Mouse (Mus musculus) kidney, postnatal 0 days (tissue): Measurements from ENCODE around the gene Plekhm1. TPM values are rescaled to one million over a fixed set of nuclear protein-coding genes. Genes with fewer than 3 reads are reported as not detected.
"Not testable (repeated sequence)": the region's sequence is repeated elsewhere in the genome, so short reads cannot be mapped to it uniquely, and the experiment has no call there.

ENCODE experiments used
- ATAC-seq: fragments of 200-750 bp; cut with Nextera tagmentation; replicated peaks from 2 replicates; pipeline ENCODE4 v1.8.0; 2017; ENCODE audit warnings: low read depth, moderate number of reproducible peaks, moderate TSS enrichment, moderate library complexity; ENCODE audit not compliant: low FRiP score
- DNase-seq: peaks from one replicate; pipeline ENCODE4 v3.0.0-alpha.2; 2016; ENCODE audit warnings: low spot score
- H3K27ac ChIP-seq: fragments of 300-500 bp; sonication (generic); 2 replicates; pipeline ENCODE4 v1.5.1; 2014; ENCODE audit warnings: mild to moderate bottlenecking
- H3K27me3 ChIP-seq: fragments of 300-500 bp; sonication (generic); 2 replicates; pipeline ENCODE4 v1.6.1; 2014; ENCODE audit warnings: low read length, mixed read lengths; ENCODE audit not compliant: insufficient read depth
- H3K36me3 ChIP-seq: fragments of 300-500 bp; sonication (generic); 2 replicates; pipeline ENCODE4 v1.6.1; 2014; ENCODE audit warnings: low read length, mixed read lengths; ENCODE audit not compliant: insufficient read depth
- H3K4me1 ChIP-seq: fragments of 300-500 bp; sonication (generic); replicated peaks from 2 replicates; pipeline ENCODE4 v1.6.1; 2014; ENCODE audit warnings: antibody characterized with exemption, low read length, mixed read lengths; ENCODE audit not compliant: insufficient read depth
- H3K4me2 ChIP-seq: fragments of 300-500 bp; sonication (generic); 2 replicates; pipeline ENCODE4 v1.6.1; 2014; ENCODE audit warnings: mild to moderate bottlenecking, low read length, moderate library complexity, mixed read lengths
- H3K4me3 ChIP-seq: fragments of 300-500 bp; sonication (generic); replicated peaks from 2 replicates; pipeline ENCODE4 v1.5.1; 2014; ENCODE audit warnings: low read depth, low read length
- H3K9ac ChIP-seq: fragments of 300-500 bp; sonication (generic); 2 replicates; pipeline ENCODE4 v1.6.1; 2014; ENCODE audit warnings: low read depth, low read length
- H3K9me3 ChIP-seq: fragments of 300-500 bp; sonication (generic); replicated peaks from 2 replicates; pipeline ENCODE4 v1.6.1; 2016; ENCODE audit warnings: low read length, inconsistent platforms, mixed read lengths
- CTCF ChIP-seq: IDR thresholded peaks from 2 replicates; pipeline ENCODE4 v1.5.1; 2016; ENCODE audit warnings: antibody characterized with exemption, low read depth, mild to moderate bottlenecking, moderate library complexity
- WGBS: fragments of 180-500 bp; shearing (Covaris S2); extraction: QIAGEN DNeasy Blood & Tissue Kit; methylation state at CpG from one replicate; pipeline ENCODE4 v1.1.7; 2014; 5-methylcytosine and 5-hydroxymethylcytosine counted together
- polyA plus RNA-seq: library from polyadenylated mRNA; unstranded; fragments of >200 nt; fragmentation: Nextera tagmentation; extraction: Ambion mirVana; gene quantifications from 2 replicates; pipeline ENCODE4 v1.2.1, GENCODE M21; 2015

The Plekhm1 gene
- polyA plus RNA-seq, 1 experiment from 2014 or later: 5.4 TPM

GRCm38 (mm10) chr11:103419667-103420066 lies 7.2 kb upstream of the Plekhm1 start:
- TF ChIP-seq CTCF: no peak
- no peak for DNase-seq
- Histone ChIP-seq H3K36me3 (no peaks in the 10 kb centered on the region), H3K4me3 (no peak overlapping the region), H3K9me3 (no peaks in the 10 kb centered on the region), H3K9ac (no peak overlapping the region), H3K4me1 (no peaks in the 10 kb centered on the region), H3K27me3 (no peaks in the 10 kb centered on the region), H3K27ac (no peak overlapping the region), H3K4me2 (no peak overlapping the region)
- WGBS: 85% methylated on average over 13 of the region's 13 CpGs
- no peak for ATAC-seq

- no peaks in the 10 kb centered on the region for H3K27me3 ChIP-seq
- H3K9me3 ChIP-seq: no peaks in the 10 kb centered on the region
- H3K4me2 ChIP-seq: no peak overlapping the region
- H3K9ac ChIP-seq: no peak overlapping the region
- H3K36me3 ChIP-seq: no peaks in the 10 kb centered on the region
- DNase-seq (no peak), ATAC-seq (no peak)
- no peaks in the 10 kb centered on the region for H3K4me1 ChIP-seq
- H3K27ac ChIP-seq: no peak overlapping the region
- no peak overlapping the region for H3K4me3 ChIP-seq
- no peak for TF ChIP-seq CTCF
- WGBS: 67% methylated on average over 5 of the region's 5 CpGs
Observed at GRCm38 (mm10) chr11:103419226-103419625, 6.7 kb upstream of the Plekhm1 start.

GRCm38 (mm10) chr11:103413516-103413915 lies 1.0 kb upstream of the Plekhm1 start:
- H3K36me3 ChIP-seq: no peaks in the 10 kb centered on the region
- no peak overlapping the region for H3K27ac ChIP-seq
- no peaks in the 10 kb centered on the region for H3K4me1 ChIP-seq
- WGBS: 78% methylated on average over 1 of the region's 1 CpGs
- no peak for TF ChIP-seq CTCF
- ATAC-seq (no peak), DNase-seq (no peak)
- no peaks in the 10 kb centered on the region for H3K9me3 ChIP-seq
- H3K9ac ChIP-seq: no peak overlapping the region
- H3K27me3 ChIP-seq: no peaks in the 10 kb centered on the region
- no peak overlapping the region for H3K4me2 ChIP-seq
- no peak overlapping the region for H3K4me3 ChIP-seq

GRCm38 (mm10) chr11:103412950-103413423 lies 500 bp upstream of the Plekhm1 start:
- Histone ChIP-seq H3K9ac (peak overlapping the region; percentile 49), H3K4me3 (peak overlapping the region; percentile 78), H3K27ac (peak overlapping the region; percentile 14; the same call in 1 of the 2 replicates), H3K4me2 (peak overlapping the region; percentile 95), H3K9me3 (no peaks in the 10 kb centered on the region), H3K36me3 (no peaks in the 10 kb centered on the region), H3K27me3 (no peaks in the 10 kb centered on the region), H3K4me1 (no peaks in the 10 kb centered on the region)
- no peak for TF ChIP-seq CTCF
- ATAC-seq (peak; percentile 54; the same call in 1 of the 2 replicates), DNase-seq (no peak)
- WGBS: under 1% methylated on average over 14 of the region's 14 CpGs

GRCm38 (mm10) chr11:103411301-103411700 lies 1.2 kb downstream of the Plekhm1 start:
- H3K4me2 ChIP-seq: peak overlapping the region; percentile 95
- no peak for TF ChIP-seq CTCF

GRCm38 (mm10) chr11:103408880-103409279 lies 3.6 kb downstream of the Plekhm1 start:
- no peaks in the 10 kb centered on the region for H3K36me3 ChIP-seq
- no peaks in the 10 kb centered on the region for H3K4me1 ChIP-seq
- DNase-seq: no peak
- no peak overlapping the region for H3K4me3 ChIP-seq
- no peak overlapping the region for H3K4me2 ChIP-seq
- no peak for ATAC-seq
- H3K9me3 ChIP-seq: no peaks in the 10 kb centered on the region
- no peak overlapping the region for H3K9ac ChIP-seq
- no peaks in the 10 kb centered on the region for H3K27me3 ChIP-seq
- TF ChIP-seq CTCF: no peak
- H3K27ac ChIP-seq: no peak overlapping the region
- 89% methylated on average over 13 of the region's 13 CpGs for WGBS

More at GRCm38 (mm10) chr11:103411301-103411700, 1.2 kb downstream of the Plekhm1 start:
- Histone ChIP-seq H3K9ac (no peak overlapping the region), H3K4me1 (no peaks in the 10 kb centered on the region), H3K27me3 (no peaks in the 10 kb centered on the region), H3K36me3 (no peaks in the 10 kb centered on the region), H3K9me3 (no peaks in the 10 kb centered on the region), H3K27ac (no peak overlapping the region), H3K4me3 (peak overlapping the region; percentile 78; the same call in 1 of the 2 replicates)
- ATAC-seq (no peak), DNase-seq (no peak)
- 61% methylated on average over 1 of the region's 1 CpGs for WGBS

- not testable (repeated sequence) for DNase-seq, H3K4me3 ChIP-seq, H3K9me3 ChIP-seq, H3K9ac ChIP-seq, H3K4me2 ChIP-seq, ATAC-seq, H3K27ac ChIP-seq, H3K4me1 ChIP-seq, H3K27me3 ChIP-seq
- H3K36me3 ChIP-seq: peaks cover 11% of the 10 kb centered on the region; the same call in 1 of the 2 replicates
- WGBS: 64% methylated on average over 5 of the region's 5 CpGs
Observed at GRCm38 (mm10) chr11:103407136-103407535, 5.4 kb downstream of the Plekhm1 start.
